Mouse (Mus musculus) cerebellum, postnatal 10 days (tissue): Measurements from ENCODE around the gene Iars2.

Source experiments
- DNase-seq, 2 experiments: peaks; one replicate each; pipeline ENCODE4 v3.0.0; 2021; ENCODE audit warnings: mixed read lengths in 2 of 2

Gene Iars2

GRCm38 (mm10) chr1:185275976-185276375 lies 53.2 kb downstream of the Iars2 start:
- DNase-seq = no peak

- DNase-seq = no peak
These were observed 54.2 kb downstream of the Iars2 start for GRCm38 (mm10) chr1:185274819-185275545.

GRCm38 (mm10) chr1:185271373-185271772 lies 57.8 kb downstream of the Iars2 start:
- DNase-seq = no peak

- no peak for DNase-seq
These were observed 58.6 kb downstream of the Iars2 start for GRCm38 (mm10) chr1:185270403-185271097.

- no peak for DNase-seq
These were observed 60.5 kb downstream of the Iars2 start for GRCm38 (mm10) chr1:185268675-185269074.

- DNase-seq = peak; percentile 42
These were observed 66.6 kb downstream of the Iars2 start for GRCm38 (mm10) chr1:185262565-185262964.

- DNase-seq = peak in 1 of 2 experiments; percentile 17
These were observed 72.4 kb downstream of the Iars2 start for GRCm38 (mm10) chr1:185256753-185257152.

GRCm38 (mm10) chr1:185255336-185255735 lies 73.9 kb downstream of the Iars2 start:
- no peak for DNase-seq

GRCm38 (mm10) chr1:185253140-185253892 lies 75.9 kb downstream of the Iars2 start:
- peak; percentile 49 to 55 for DNase-seq

GRCm38 (mm10) chr1:185252351-185252750 lies 76.8 kb downstream of the Iars2 start:
- DNase-seq = no peak

- DNase-seq = no peak
These were observed 80.5 kb downstream of the Iars2 start for GRCm38 (mm10) chr1:185248728-185249127.

GRCm38 (mm10) chr1:185247429-185248085 lies 81.6 kb downstream of the Iars2 start:
- no peak for DNase-seq

- no peak for DNase-seq
These were observed 83.7 kb downstream of the Iars2 start for GRCm38 (mm10) chr1:185245456-185245855.

GRCm38 (mm10) chr1:185243013-185243412 lies 86.2 kb downstream of the Iars2 start:
- DNase-seq = no peak

- DNase-seq = peak in 1 of 2 experiments; percentile 27
These were observed 92.7 kb downstream of the Iars2 start for GRCm38 (mm10) chr1:185236530-185236929.

GRCm38 (mm10) chr1:185235837-185236236 lies 93.4 kb downstream of the Iars2 start:
- no peak for DNase-seq
